In the genomic region with DNA sequence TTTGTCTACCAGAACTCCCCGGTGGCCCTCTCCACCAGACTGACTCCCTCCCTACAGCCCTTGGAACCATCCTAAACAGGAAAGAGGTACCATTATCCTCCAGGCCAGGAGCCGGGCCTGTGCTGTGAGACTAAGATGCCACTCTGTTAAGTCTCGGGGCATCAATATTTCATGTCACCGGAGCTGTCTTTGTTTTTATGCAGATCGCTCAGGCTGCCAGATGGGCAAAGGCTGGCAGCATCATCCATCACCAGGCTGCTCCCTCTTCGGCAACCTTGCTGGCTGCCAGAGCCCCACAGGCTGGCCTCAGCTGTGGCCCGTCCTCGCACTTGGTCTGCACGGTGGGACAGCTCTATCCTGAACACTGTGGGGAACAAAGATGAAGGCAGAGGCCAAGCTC, we compare ENCODE assay signal across 16 mouse cellular contexts. TPM values are rescaled to one million over a fixed set of nuclear protein-coding genes. Genes with fewer than 3 reads are reported as not detected.
DNase-seq lines count a peak whose midpoint lies in the region; ATAC-seq and TF ChIP-seq lines count a peak whose summit lies in the region.
"Had no signal": no experiment of that assay in that cellular context is flagged by ENCODE, and none has a peak within 500 bp of the region (broad histone marks: within the 10 kb centered on the region; RNA-seq: fewer than 3 reads in every experiment).

No protein-coding gene starts in this region.

- no peaks in the 10 kb centered on the region for H3K4me1 ChIP-seq in forebrain, postnatal 0 days (ENCODE audit: insufficient read depth)
- H3K4me1 ChIP-seq in midbrain, postnatal 0 days (ENCODE audit: insufficient read depth, low read length), result no peaks in the 10 kb centered on the region
- H3K4me1 ChIP-seq: limb, embryonic 10.5 days; midbrain, embryonic 12.5 days had no signal

- peak; percentile 57; the same call in 1 of the 2 replicates for ATAC-seq in cerebellum, adult (ENCODE audit: insufficient number of reproducible peaks, low FRiP score, low TSS enrichment)
- peak; percentile 79 for ATAC-seq in forebrain, postnatal 0 days
- ATAC-seq in midbrain, postnatal 0 days (ENCODE audit: low FRiP score), result 0 out of 2 replicates have a peak, but pooled peaks have one; percentile 42

- no peaks in the 10 kb centered on the region for H3K27me3 ChIP-seq in forebrain, postnatal 0 days (ENCODE audit: insufficient read depth, low read length)
- no peaks in the 10 kb centered on the region for H3K27me3 ChIP-seq in midbrain, postnatal 0 days (ENCODE audit: insufficient read depth, low read length)
- H3K27me3 ChIP-seq: midbrain, embryonic 12.5 days had no signal

- no peak overlapping the region for H3K27ac ChIP-seq in forebrain, postnatal 0 days (ENCODE audit: low read depth, low read length)
- no peak overlapping the region for H3K27ac ChIP-seq in midbrain, postnatal 0 days (ENCODE audit: low read depth, low read length)
- H3K27ac ChIP-seq: limb, embryonic 10.5 days; midbrain, embryonic 12.5 days had no signal

- no peaks in the 10 kb centered on the region for H3K9me3 ChIP-seq in forebrain, postnatal 0 days (ENCODE audit: low read length)
- no peaks in the 10 kb centered on the region for H3K9me3 ChIP-seq in midbrain, postnatal 0 days (ENCODE audit: low read length)
- H3K9me3 ChIP-seq: limb, embryonic 10.5 days; midbrain, embryonic 12.5 days had no signal

- no peak overlapping the region for H3K4me2 ChIP-seq in forebrain, postnatal 0 days (ENCODE audit: low read depth)
- no peak overlapping the region for H3K4me2 ChIP-seq in midbrain, postnatal 0 days (ENCODE audit: low read depth, low read length, poor library complexity, severe bottlenecking)
- H3K4me2 ChIP-seq: midbrain, embryonic 12.5 days had no signal

- H3K9ac ChIP-seq in forebrain, postnatal 0 days, result no peak overlapping the region
- H3K9ac ChIP-seq in midbrain, postnatal 0 days (replicated peaks; ENCODE audit: low read length, poor library complexity, severe bottlenecking), result no peak overlapping the region
- H3K9ac ChIP-seq: midbrain, embryonic 12.5 days had no signal

- no peak for TF ChIP-seq CTCF in forebrain, postnatal 0 days (IDR thresholded peaks at IDR 0.05; ENCODE audit: low read depth)
- no peak for TF ChIP-seq CTCF in midbrain, postnatal 0 days (IDR thresholded peaks at IDR 0.05)

- H3K36me3 ChIP-seq in forebrain, postnatal 0 days (ENCODE audit: insufficient read depth), result no peaks in the 10 kb centered on the region
- no peaks in the 10 kb centered on the region for H3K36me3 ChIP-seq in midbrain, postnatal 0 days (ENCODE audit: insufficient read depth, low read length)
- H3K36me3 ChIP-seq: limb, embryonic 10.5 days; midbrain, embryonic 12.5 days had no signal

- H3K4me3 ChIP-seq in forebrain, postnatal 0 days (ENCODE audit: low read depth, low read length), result no peak overlapping the region
- no peak overlapping the region for H3K4me3 ChIP-seq in midbrain, postnatal 0 days (ENCODE audit: low read depth, low read length)
- H3K4me3 ChIP-seq: limb, embryonic 10.5 days; midbrain, embryonic 12.5 days had no signal

- WGBS in forebrain, postnatal 0 days, result 45% methylated on average over 9 of the region's 9 CpGs
- 60% methylated on average over 9 of the region's 9 CpGs for WGBS in midbrain, postnatal 0 days

- peak; percentile 78 for DNase-seq in cerebellum, adult 18-20 months
- peak; percentile 33 for DNase-seq in forebrain, postnatal 0 days
- DNase-seq in midbrain, postnatal 0 days (ENCODE audit: low spot score), result peak; percentile 75
- DNase-seq in adrenal gland, adult 8-10 months, result no peak
- DNase-seq in heart, adult 11 months, result no peak
- DNase-seq in layer of hippocampus, adult 11-12 months (ENCODE audit: low spot score), result no peak
- DNase-seq: adrenal gland, postnatal 36 days; kidney, adult 18-20 months; layer of hippocampus, adult 9-11 months had no signal

RNA-seq across cellular contexts. Expression of a gene that starts 6.4 kb away (rescaled TPM):
- total RNA-seq in forebrain, postnatal 0 days (2014; rRNA removed), result not detected in 2 replicates
- polyA plus RNA-seq in forebrain, postnatal 0 days (2015; fragmentation: Nextera tagmentation; extraction: Ambion mirVana), result not detected in 2 replicates
- not detected in 2 replicates for total RNA-seq in midbrain, postnatal 0 days (2014; rRNA removed)
- not detected in 2 replicates for polyA plus RNA-seq in midbrain, postnatal 0 days (2015; fragmentation: Nextera tagmentation; extraction: Ambion mirVana)
- total RNA-seq in adrenal gland, adult 8-10 months (2022), result not detected
- total RNA-seq: adrenal gland, postnatal 36 days had no signal
- polyA plus RNA-seq: gonadal fat pad, adult 2 months; heart, embryonic 16.5 days; limb, embryonic 10.5 days; liver, embryonic 16.5 days; midbrain, embryonic 12.5 days; thymus, postnatal 0 days had no signal

RNA-seq across cellular contexts. Expression of a gene that starts 45.0 kb away (rescaled TPM):
- total RNA-seq in forebrain, postnatal 0 days (2014; rRNA removed), result not detected in 2 replicates
- not detected in 2 replicates for polyA plus RNA-seq in forebrain, postnatal 0 days (2015; fragmentation: Nextera tagmentation; extraction: Ambion mirVana)
- 0.19 TPM in 1 of 2 replicates, not detected in the other for total RNA-seq in midbrain, postnatal 0 days (2014; rRNA removed)
- 0.16 TPM in 1 of 2 replicates, not detected in the other for polyA plus RNA-seq in midbrain, postnatal 0 days (2015; fragmentation: Nextera tagmentation; extraction: Ambion mirVana)
- total RNA-seq in adrenal gland, adult 8-10 months (2022), result under 1 TPM in 3 of 4 experiments, not detected in 1; 0.20 to 0.31 (median 0.28) TPM
- polyA plus RNA-seq: limb, embryonic 10.5 days; midbrain, embryonic 12.5 days had no signal

RNA-seq across cellular contexts. Expression of a gene that starts 53.9 kb away (rescaled TPM):
- total RNA-seq in forebrain, postnatal 0 days (2014; rRNA removed), result not detected in 2 replicates
- polyA plus RNA-seq in forebrain, postnatal 0 days (2015; fragmentation: Nextera tagmentation; extraction: Ambion mirVana), result not detected in 2 replicates
- total RNA-seq in midbrain, postnatal 0 days (2014; rRNA removed), result not detected in 2 replicates
- polyA plus RNA-seq in midbrain, postnatal 0 days (2015; fragmentation: Nextera tagmentation; extraction: Ambion mirVana), result 0.20 TPM in 1 of 2 replicates, not detected in the other
- not detected for total RNA-seq in adrenal gland, adult 8-10 months (2022)
- total RNA-seq: adrenal gland, postnatal 36 days had no signal
- polyA plus RNA-seq: limb, embryonic 10.5 days; liver, embryonic 16.5 days; midbrain, embryonic 12.5 days had no signal

Comparison
In these comparisons a context has a peak if more than half of its experiments do, and no peak if none do; other contexts are left out.
1. DNase-seq: peak in cerebellum, adult 18-20 months (2 of 2), forebrain, postnatal 0 days (single experiment) and midbrain, postnatal 0 days (single experiment); none in adrenal gland, adult 8-10 months (single experiment), heart, adult 11 months (single experiment) and layer of hippocampus, adult 11-12 months (single experiment).
2. Peak in every context shown above with its lines, with median percentiles within 50 percentile points of each other: ATAC-seq.